Mouse (Mus musculus) monocyte, adult 2 months (primary cell): ENCODE data around the gene Zfhx3.
A peak's percentile ranks its signal among the peaks of the same experiment; 100 is the strongest.

Experiments used
- DNase-seq, 2 experiments: peaks; one replicate each; pipeline ENCODE4 v3.0.0; 2022; ENCODE audit warnings: low spot score in 2 of 2, low read depth in 1 of 2

Zfhx3 gene

GRCm38 (mm10) chr8:108536911-108537351 lies 594.5 kb downstream of the Zfhx3 start:
- DNase-seq: no peak

GRCm38 (mm10) chr8:108537686-108538551 lies 595.5 kb downstream of the Zfhx3 start:
- DNase-seq: no peak

GRCm38 (mm10) chr8:108538929-108539555 lies 596.6 kb downstream of the Zfhx3 start:
- no peak for DNase-seq

GRCm38 (mm10) chr8:108552518-108552917 lies 610.1 kb downstream of the Zfhx3 start:
- no peak for DNase-seq

- DNase-seq: no peak
Observed at GRCm38 (mm10) chr8:108553808-108554577, 611.5 kb downstream of the Zfhx3 start.

- DNase-seq: no peak
Observed at GRCm38 (mm10) chr8:108554578-108555245, 612.3 kb downstream of the Zfhx3 start.

- DNase-seq: no peak
Observed at GRCm38 (mm10) chr8:108563420-108563819, 621.0 kb downstream of the Zfhx3 start.

- DNase-seq: no peak
Observed at GRCm38 (mm10) chr8:108563934-108564564, 621.6 kb downstream of the Zfhx3 start.

GRCm38 (mm10) chr8:108566035-108566434 lies 623.6 kb downstream of the Zfhx3 start:
- no peak for DNase-seq

- no peak for DNase-seq
Observed at GRCm38 (mm10) chr8:108573295-108574017, 631.0 kb downstream of the Zfhx3 start.

- DNase-seq: peak; percentile 18 to 25
Observed at GRCm38 (mm10) chr8:108574101-108574500, 631.7 kb downstream of the Zfhx3 start.

- no peak for DNase-seq
Observed at GRCm38 (mm10) chr8:108577571-108577970, 635.1 kb downstream of the Zfhx3 start.

- DNase-seq: no peak
Observed at GRCm38 (mm10) chr8:108578388-108578787, 635.9 kb downstream of the Zfhx3 start.

- DNase-seq: no peak
Observed at GRCm38 (mm10) chr8:108579808-108580207, 637.4 kb downstream of the Zfhx3 start.

GRCm38 (mm10) chr8:108580364-108580763 lies 637.9 kb downstream of the Zfhx3 start:
- DNase-seq: no peak

- DNase-seq: no peak
Observed at GRCm38 (mm10) chr8:108581557-108581956, 639.1 kb downstream of the Zfhx3 start.

- no peak for DNase-seq
Observed at GRCm38 (mm10) chr8:108582251-108582650, 639.8 kb downstream of the Zfhx3 start.

GRCm38 (mm10) chr8:108583261-108583660 lies 640.8 kb downstream of the Zfhx3 start:
- DNase-seq: no peak

- no peak for DNase-seq
Observed at GRCm38 (mm10) chr8:108583867-108584661, 641.6 kb downstream of the Zfhx3 start.
